Mouse (Mus musculus) ES-Bruce4 (cell line): ENCODE data around the gene Trim65.

ENCODE experiments used
- CTCF ChIP-seq: IDR thresholded peaks from one replicate; pipeline ENCODE4 v1.8.1; 2011; ENCODE audit warnings: low read depth, low read length
- POLR2A ChIP-seq: IDR thresholded peaks from one replicate; pipeline ENCODE4 v1.8.1; 2011; ENCODE audit warnings: low read length; ENCODE audit not compliant: insufficient read depth

- TF ChIP-seq POLR2A (no peak), CTCF (no peak)
Observed at GRCm38 (mm10) chr11:116084166-116084565, 46.8 kb downstream of the Trim65 start.
